Comparison of ENCODE assay signal across 21 mouse cellular contexts in the genomic region with DNA sequence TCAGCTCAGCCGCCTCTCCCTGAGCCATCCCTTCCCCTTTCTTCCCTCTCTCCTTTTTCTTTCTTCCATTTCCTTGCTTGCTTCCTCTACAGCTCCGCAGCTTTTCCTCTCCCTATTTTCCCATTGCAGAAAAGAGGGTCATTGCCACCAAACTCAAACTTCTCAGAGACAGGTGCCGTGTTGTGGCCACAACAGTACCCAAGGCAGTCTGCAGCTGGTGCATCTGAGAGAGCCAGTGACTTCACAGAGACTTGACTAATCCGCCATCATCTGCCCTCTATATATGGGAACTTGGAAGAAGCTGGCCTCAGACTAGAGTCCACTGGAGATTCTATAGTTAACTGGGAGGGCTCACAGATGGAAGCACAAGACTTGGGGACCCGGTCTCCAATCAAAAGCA.
"Had no signal": no experiment of that assay in that cellular context is flagged by ENCODE, and none has a peak within 500 bp of the region (broad histone marks: within the 10 kb centered on the region; RNA-seq: fewer than 3 reads in every experiment).

No protein-coding gene starts in this region.

- H3K4me3 ChIP-seq: left cerebral cortex, adult 2 months; limb, embryonic 12.5 days; liver, embryonic 12.5 days; liver, embryonic 15.5 days; midbrain, embryonic 13.5 days had no signal

- H3K4me1 ChIP-seq: liver, embryonic 15.5 days; midbrain, embryonic 13.5 days had no signal

- H3K4me2 ChIP-seq: limb, embryonic 12.5 days; liver, embryonic 12.5 days; liver, embryonic 15.5 days; midbrain, embryonic 13.5 days had no signal

- DNase-seq: kidney, adult 2 months; kidney, postnatal 25 days; layer of hippocampus, postnatal 36 days; liver; lung, adult 18-20 months; lung, postnatal 14 days; right cerebral cortex, adult 18-20 months; right cerebral cortex, postnatal 14 days; right cerebral cortex, postnatal 4 days; thymus, adult 2 months; thymus, postnatal 14 days; thymus, postnatal 4 days had no signal

- ATAC-seq: intestine, postnatal 0 days; liver, embryonic 12.5 days; midbrain, embryonic 13.5 days; midbrain, embryonic 16.5 days had no signal

- H3K9me3 ChIP-seq: limb, embryonic 12.5 days; liver, embryonic 12.5 days; liver, embryonic 15.5 days; midbrain, embryonic 13.5 days had no signal

- H3K27ac ChIP-seq: kidney, postnatal 0 days; left cerebral cortex, adult 2 months; limb, embryonic 12.5 days; liver, embryonic 12.5 days; liver, embryonic 15.5 days; macrophage; midbrain, embryonic 13.5 days had no signal

- H3K36me3 ChIP-seq: limb, embryonic 12.5 days; liver, embryonic 12.5 days; liver, embryonic 15.5 days; midbrain, embryonic 13.5 days had no signal

- H3K9ac ChIP-seq: limb, embryonic 12.5 days; liver, embryonic 12.5 days; liver, embryonic 15.5 days; midbrain, embryonic 13.5 days had no signal

- H3K27me3 ChIP-seq: limb, embryonic 12.5 days; midbrain, embryonic 13.5 days had no signal
